Mouse (Mus musculus): ENCODE results near the gene Ccdc34. TPM values are rescaled to one million over a fixed set of nuclear protein-coding genes. Genes with fewer than 3 reads are reported as not detected.
A peak's percentile ranks its signal among the peaks of the same experiment; 100 is the strongest.

The Ccdc34 gene
- polyA plus RNA-seq, 1 experiment, result 11.0 TPM

- TF ChIP-seq REST (IDR thresholded peaks at IDR 0.05; ENCODE audit: insufficient read depth, insufficient read length) (no peak), USF1 (IDR thresholded peaks at IDR 0.05; ENCODE audit: low read depth) (no peak), CEBPB (IDR thresholded peaks at IDR 0.05; ENCODE audit: insufficient read depth, poor library complexity, severe bottlenecking) (0 out of 2 replicates have a peak, but pooled peaks have one; percentile 10), MYOD1 (IDR thresholded peaks at IDR 0.05; ENCODE audit: control insufficient read depth in 1 of 3, insufficient read length in 2 of 3, low read depth in 2 of 3) (peak in 1 of 3 experiments; percentile 35), MYOG (IDR thresholded peaks at IDR 0.05; ENCODE audit: control insufficient read depth in 1 of 3, insufficient read depth in 1 of 3, insufficient read length in 2 of 3, low read depth in 2 of 3) (peak in 2 of 3 experiments; percentile 33 to 40), SRF (IDR thresholded peaks at IDR 0.05; ENCODE audit: control insufficient read depth, insufficient read length, low read depth) (no peak), POLR2AphosphoS2 (IDR thresholded peaks at IDR 0.05; ENCODE audit: insufficient read length, low read depth) (no peak)
- Histone ChIP-seq H3K4me2 (ENCODE audit: low read depth) (peak overlapping the region; percentile 93), H3K27me3 (ENCODE audit: control insufficient read depth, insufficient read depth, insufficient read length) (no peaks in the 10 kb centered on the region), H3K4me3 (no peak overlapping the region), H3ac (ENCODE audit: control insufficient read depth, insufficient read length) (no peak overlapping the region), H3K36me3 (ENCODE audit: control insufficient read depth, insufficient read depth) (no peaks in the 10 kb centered on the region), H3K79me2 (ENCODE audit: control insufficient read depth, insufficient read depth) (no peaks in the 10 kb centered on the region)
Observed at GRCm38 (mm10) chr2:110191965-110192701, 174.5 kb downstream of the Ccdc34 start.

- Histone ChIP-seq H3K36me3 (ENCODE audit: control insufficient read depth, insufficient read depth) (no peaks in the 10 kb centered on the region), H3K79me2 (ENCODE audit: control insufficient read depth, insufficient read depth) (no peaks in the 10 kb centered on the region), H3K4me2 (ENCODE audit: low read depth) (peak overlapping the region; percentile 93), H3K4me3 (no peak overlapping the region), H3K27me3 (ENCODE audit: control insufficient read depth, insufficient read depth, insufficient read length) (no peaks in the 10 kb centered on the region), H3ac (ENCODE audit: control insufficient read depth, insufficient read length) (no peak overlapping the region)
- TF ChIP-seq MYOG (IDR thresholded peaks at IDR 0.05; ENCODE audit: control insufficient read depth in 1 of 3, insufficient read depth in 1 of 3, insufficient read length in 2 of 3, low read depth in 2 of 3) (peak in 1 of 3 experiments; percentile 9), CEBPB (IDR thresholded peaks at IDR 0.05; ENCODE audit: insufficient read depth, poor library complexity, severe bottlenecking) (no peak), MYOD1 (IDR thresholded peaks at IDR 0.05; ENCODE audit: control insufficient read depth in 1 of 3, insufficient read length in 2 of 3, low read depth in 2 of 3) (peak in 1 of 3 experiments; percentile 16)
Observed at GRCm38 (mm10) chr2:110192702-110193312, 175.2 kb downstream of the Ccdc34 start.

DNA sequence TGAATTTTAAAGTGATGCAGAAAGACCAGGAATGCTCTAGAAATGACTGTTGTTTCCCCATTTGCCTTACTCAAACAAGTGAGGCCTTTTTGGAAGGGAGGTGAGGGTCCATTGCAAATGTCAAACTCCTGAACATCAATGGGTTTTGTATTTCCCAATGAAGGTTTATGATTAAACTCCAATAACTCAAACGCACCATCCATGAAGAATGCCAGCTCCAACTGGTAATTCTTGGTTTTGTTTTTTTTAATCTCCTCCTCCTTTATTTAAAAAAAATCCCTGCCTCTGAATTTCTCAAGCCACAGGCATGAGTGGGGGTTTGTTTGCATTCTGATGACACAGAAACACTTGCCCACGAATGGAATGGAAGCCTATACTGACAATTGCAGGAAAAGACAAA lies 178.9 kb downstream of the Ccdc34 start:
- Histone ChIP-seq H3K36me3 (ENCODE audit: control insufficient read depth, insufficient read depth) (no peaks in the 10 kb centered on the region), H3K27me3 (ENCODE audit: control insufficient read depth, insufficient read depth, insufficient read length) (no peaks in the 10 kb centered on the region), H3K4me2 (ENCODE audit: low read depth) (no peak overlapping the region), H3K79me2 (ENCODE audit: control insufficient read depth, insufficient read depth) (no peaks in the 10 kb centered on the region), H3ac (ENCODE audit: control insufficient read depth, insufficient read length) (no peak overlapping the region), H3K4me3 (no peak overlapping the region)
- TF ChIP-seq MAX (IDR thresholded peaks at IDR 0.05; ENCODE audit: low read depth) (no peak), E2F4 (IDR thresholded peaks at IDR 0.05; ENCODE audit: insufficient read depth) (no peak), MYOG (IDR thresholded peaks at IDR 0.05; ENCODE audit: control insufficient read depth in 1 of 3, insufficient read depth in 1 of 3, insufficient read length in 2 of 3, low read depth in 2 of 3) (no peak), USF1 (IDR thresholded peaks at IDR 0.05; ENCODE audit: low read depth) (no peak), TCF3 (IDR thresholded peaks at IDR 0.05; ENCODE audit: insufficient read length, low read depth) (no peak), MYOD1 (IDR thresholded peaks at IDR 0.05; ENCODE audit: control insufficient read depth in 1 of 3, insufficient read length in 2 of 3, low read depth in 2 of 3) (no peak), REST (IDR thresholded peaks at IDR 0.05; ENCODE audit: insufficient read depth, insufficient read length) (no peak), TCF12 (IDR thresholded peaks at IDR 0.05; ENCODE audit: insufficient read depth, poor library complexity, severe bottlenecking) (no peak), POLR2AphosphoS2 (IDR thresholded peaks at IDR 0.05; ENCODE audit: insufficient read length, low read depth) (no peak), SRF (IDR thresholded peaks at IDR 0.05; ENCODE audit: control insufficient read depth, insufficient read length, low read depth) (no peak), CEBPB (IDR thresholded peaks at IDR 0.05; ENCODE audit: insufficient read depth, poor library complexity, severe bottlenecking) (no peak), POLR2A (IDR thresholded peaks at IDR 0.05; ENCODE audit: insufficient read length, low read depth) (no peak)

DNA sequence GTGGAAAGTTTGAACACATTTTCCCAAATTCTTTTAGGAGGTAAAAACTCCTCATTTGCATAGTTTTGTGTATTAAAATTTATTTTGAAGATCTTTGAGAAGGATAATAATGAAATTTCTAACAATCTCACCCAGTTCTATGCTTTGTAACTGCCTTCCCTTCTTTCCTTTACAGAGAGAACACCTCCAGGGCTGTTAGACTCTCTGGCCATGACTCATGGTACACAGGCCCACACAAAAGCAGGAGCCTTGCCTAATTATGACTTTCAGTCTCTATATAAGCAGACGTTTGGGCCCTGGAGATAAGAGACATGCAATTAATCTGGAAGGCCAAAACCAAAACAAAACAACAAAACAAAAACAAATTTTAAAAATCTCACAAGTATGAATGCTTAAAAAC lies 182.0 kb downstream of the Ccdc34 start:
- TF ChIP-seq MYOG (IDR thresholded peaks at IDR 0.05; ENCODE audit: control insufficient read depth in 1 of 3, insufficient read depth in 1 of 3, insufficient read length in 2 of 3, low read depth in 2 of 3), result no peak
- no peak for TF ChIP-seq TCF3 (IDR thresholded peaks at IDR 0.05; ENCODE audit: insufficient read length, low read depth)
- no peak for TF ChIP-seq POLR2AphosphoS2 (IDR thresholded peaks at IDR 0.05; ENCODE audit: insufficient read length, low read depth)
- no peak for TF ChIP-seq CEBPB (IDR thresholded peaks at IDR 0.05; ENCODE audit: insufficient read depth, poor library complexity, severe bottlenecking)
- TF ChIP-seq TCF12 (IDR thresholded peaks at IDR 0.05; ENCODE audit: insufficient read depth, poor library complexity, severe bottlenecking), result no peak
- TF ChIP-seq E2F4 (IDR thresholded peaks at IDR 0.05; ENCODE audit: insufficient read depth), result no peak
- no peak for TF ChIP-seq POLR2A (IDR thresholded peaks at IDR 0.05; ENCODE audit: insufficient read length, low read depth)
- TF ChIP-seq REST (IDR thresholded peaks at IDR 0.05; ENCODE audit: insufficient read depth, insufficient read length), result no peak
- no peak for TF ChIP-seq USF1 (IDR thresholded peaks at IDR 0.05; ENCODE audit: low read depth)
- Histone ChIP-seq H3K79me2 (ENCODE audit: control insufficient read depth, insufficient read depth) (no peaks in the 10 kb centered on the region), H3K36me3 (ENCODE audit: control insufficient read depth, insufficient read depth) (no peaks in the 10 kb centered on the region), H3K27me3 (ENCODE audit: control insufficient read depth, insufficient read depth, insufficient read length) (no peaks in the 10 kb centered on the region), H3ac (ENCODE audit: control insufficient read depth, insufficient read length) (no peak overlapping the region), H3K4me2 (ENCODE audit: low read depth) (no peak overlapping the region), H3K4me3 (no peak overlapping the region)

DNA sequence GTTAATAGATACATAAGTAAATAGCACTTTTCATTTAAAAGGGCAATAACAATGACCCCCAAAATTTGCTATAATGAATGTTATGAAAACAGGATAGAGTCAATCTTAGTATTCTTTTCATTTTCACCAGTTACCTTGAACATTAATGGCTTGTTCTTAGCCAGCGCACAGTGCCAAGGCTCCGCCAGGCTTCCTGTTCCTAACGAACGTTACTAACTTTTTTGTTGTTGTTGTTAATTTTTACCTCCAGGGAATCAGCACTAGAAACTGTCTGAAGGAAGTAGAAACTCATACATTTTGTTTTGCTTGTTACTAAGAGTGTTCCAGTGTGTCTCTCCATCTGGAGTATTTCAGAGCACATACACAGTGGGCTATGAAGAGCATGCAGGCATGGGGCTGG lies 184.2 kb downstream of the Ccdc34 start:
- Histone ChIP-seq H3K4me3 (no peak overlapping the region), H3K4me2 (ENCODE audit: low read depth) (no peak overlapping the region), H3ac (ENCODE audit: control insufficient read depth, insufficient read length) (no peak overlapping the region), H3K36me3 (ENCODE audit: control insufficient read depth, insufficient read depth) (no peaks in the 10 kb centered on the region), H3K79me2 (ENCODE audit: control insufficient read depth, insufficient read depth) (no peaks in the 10 kb centered on the region), H3K27me3 (ENCODE audit: control insufficient read depth, insufficient read depth, insufficient read length) (no peaks in the 10 kb centered on the region)
- TF ChIP-seq MAX (IDR thresholded peaks at IDR 0.05; ENCODE audit: low read depth), result no peak
- TF ChIP-seq MYOG (IDR thresholded peaks at IDR 0.05; ENCODE audit: control insufficient read depth in 1 of 3, insufficient read depth in 1 of 3, insufficient read length in 2 of 3, low read depth in 2 of 3), result no peak
- no peak for TF ChIP-seq MYOD1 (IDR thresholded peaks at IDR 0.05; ENCODE audit: control insufficient read depth in 1 of 3, insufficient read length in 2 of 3, low read depth in 2 of 3)
- no peak for TF ChIP-seq CEBPB (IDR thresholded peaks at IDR 0.05; ENCODE audit: insufficient read depth, poor library complexity, severe bottlenecking)
- no peak for TF ChIP-seq E2F4 (IDR thresholded peaks at IDR 0.05; ENCODE audit: insufficient read depth)
- TF ChIP-seq SRF (IDR thresholded peaks at IDR 0.05; ENCODE audit: control insufficient read depth, insufficient read length, low read depth), result no peak
- TF ChIP-seq POLR2AphosphoS2 (IDR thresholded peaks at IDR 0.05; ENCODE audit: insufficient read length, low read depth), result no peak
- no peak for TF ChIP-seq TCF3 (IDR thresholded peaks at IDR 0.05; ENCODE audit: insufficient read length, low read depth)
- no peak for TF ChIP-seq REST (IDR thresholded peaks at IDR 0.05; ENCODE audit: insufficient read depth, insufficient read length)
- no peak for TF ChIP-seq TCF12 (IDR thresholded peaks at IDR 0.05; ENCODE audit: insufficient read depth, poor library complexity, severe bottlenecking)
- TF ChIP-seq POLR2A (IDR thresholded peaks at IDR 0.05; ENCODE audit: insufficient read length, low read depth), result no peak
- no peak for TF ChIP-seq USF1 (IDR thresholded peaks at IDR 0.05; ENCODE audit: low read depth)

All from myocyte (in vitro differentiated cells).